Mouse (Mus musculus) cortical plate, adult 2 months (tissue): ENCODE measurements around the gene Gpc5.

Experiments used
- CTCF ChIP-seq: fragments of 200-500 bp; IDR thresholded peaks from 2 replicates; pipeline ENCODE4 v1.5.1; 2011; ENCODE audit warnings: mild to moderate bottlenecking, control low read depth, low read length; ENCODE audit not compliant: insufficient read depth; ENCODE audit errors: extremely low read depth
- POLR2A ChIP-seq: fragments of 200-500 bp; IDR thresholded peaks from 2 replicates; pipeline ENCODE4 v1.6.1; 2011; ENCODE audit warnings: mild to moderate bottlenecking, low read length, control low read depth; ENCODE audit not compliant: insufficient read depth; ENCODE audit errors: extremely low read depth

- TF ChIP-seq CTCF (no peak), POLR2A (no peak)
Measured at GRCm38 (mm10) chr14:115581256-115581633, 489.2 kb downstream of the Gpc5 start.
